Mouse (Mus musculus) megakaryocyte progenitor cell, adult 5-6 weeks (primary cell): Measurements from ENCODE around the gene Ghrhr. TPM values are rescaled to one million over a fixed set of nuclear protein-coding genes. Genes with fewer than 3 reads are reported as not detected.

ENCODE experiments used
- ATAC-seq: replicated peaks from 2 replicates; pipeline ENCODE4 v1.8.0; 2016; ENCODE audit warnings: mild to moderate bottlenecking, moderate TSS enrichment, inconsistent platforms; ENCODE audit not compliant: poor library complexity
- total RNA-seq, 2 experiments: library from RNA; stranded (forward) in 1 of 2; stranded (reverse) in 1 of 2; fragments of 157-497, 149-512 nt in 1 of 2; fragments of 200-1000 nt in 1 of 2; gene quantifications; 2 replicates each; pipeline versions ENCODE4 v1.2.3 to v1.2.4; 2015 to 2017

Gene Ghrhr
- total RNA-seq, 2 experiments from 2014 or later = not detected

DNA sequence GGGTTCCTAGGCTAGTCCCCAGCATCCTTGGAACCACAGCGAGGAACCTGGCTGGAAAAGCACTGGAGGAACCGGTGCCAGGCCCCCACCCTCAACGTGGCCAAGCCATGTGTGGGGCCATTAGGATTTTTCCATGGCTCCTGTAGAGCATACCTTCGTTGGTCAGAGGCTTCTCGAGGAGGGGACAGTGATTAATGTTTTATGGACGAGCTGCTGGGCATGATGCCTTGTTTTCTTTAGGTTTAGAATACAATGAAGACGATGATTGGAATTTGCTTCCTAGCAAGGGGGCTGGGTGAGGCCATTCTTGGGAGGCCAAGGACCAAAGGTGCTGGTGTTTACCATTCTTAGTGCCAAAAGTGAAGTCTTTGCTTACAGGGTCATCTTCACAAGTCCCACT, 24.4 kb upstream of the Ghrhr start:
- no peak for ATAC-seq

DNA sequence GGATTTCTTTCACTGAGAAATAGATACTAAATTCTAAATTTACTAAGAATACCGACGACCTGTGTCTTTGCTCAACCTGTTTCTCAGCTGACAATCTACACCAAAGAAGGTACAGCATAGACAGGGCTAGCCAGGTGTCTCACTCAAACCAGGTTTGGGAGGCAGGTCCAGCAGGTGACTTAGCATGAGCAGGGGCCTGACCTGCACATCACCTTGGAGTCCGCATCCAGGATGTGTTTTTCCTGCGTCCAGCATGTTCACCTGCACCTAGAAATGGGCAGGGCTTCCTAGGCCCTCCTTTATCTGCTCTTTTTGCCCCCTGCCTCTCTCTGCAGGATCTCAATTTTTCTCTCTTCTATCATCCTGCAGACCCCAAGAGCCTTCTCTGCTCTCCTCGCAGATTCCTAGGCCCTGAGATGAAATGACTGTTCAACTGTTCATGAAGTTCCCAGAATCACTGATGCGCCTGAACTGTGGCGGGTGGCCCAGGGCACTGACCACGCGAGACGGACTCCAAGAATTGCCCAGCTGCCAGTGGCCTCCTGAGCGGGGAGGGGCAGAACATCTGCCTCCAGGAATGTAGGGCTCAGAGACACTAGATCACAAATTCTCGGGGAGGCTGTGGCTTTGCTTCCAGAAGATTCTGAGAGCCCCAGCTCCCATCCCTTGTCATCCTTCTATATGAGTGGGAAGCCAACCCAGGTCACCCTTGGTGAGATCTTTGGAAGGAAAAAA, 22.2 kb upstream of the Ghrhr start:
- no peak for ATAC-seq

DNA sequence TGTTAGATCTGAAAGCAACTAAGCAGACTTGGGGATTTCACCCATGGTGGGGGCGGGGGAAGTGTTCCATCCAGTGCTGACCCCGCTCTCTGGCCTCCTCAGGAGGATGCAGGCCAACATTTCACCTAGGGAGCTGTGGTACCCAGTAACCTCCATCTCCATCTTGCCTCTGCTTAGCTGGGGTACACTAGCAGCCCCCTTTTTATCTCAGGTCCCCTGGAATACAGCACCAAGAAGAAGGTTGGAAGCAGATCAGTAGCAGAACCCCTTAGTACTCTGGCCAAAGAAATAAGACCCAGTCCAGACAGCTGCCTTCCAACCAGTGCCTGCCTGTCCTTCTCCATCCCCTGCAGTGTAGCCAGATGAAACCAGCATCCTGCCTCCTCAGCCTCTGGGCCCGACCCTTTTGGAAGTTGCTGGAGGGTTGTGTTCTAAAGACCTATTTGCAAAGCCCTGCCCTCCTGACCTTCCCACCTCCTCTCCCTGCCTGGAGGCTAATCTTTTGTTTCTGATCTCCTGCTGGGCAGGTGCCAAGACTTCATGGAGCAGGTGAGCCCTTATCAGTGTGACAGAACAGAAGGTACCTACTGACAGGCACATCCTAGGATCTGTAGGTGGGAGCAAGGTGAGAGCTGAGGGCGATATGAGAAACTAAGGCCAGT, 21.5 kb upstream of the Ghrhr start:
- no peak for ATAC-seq

DNA sequence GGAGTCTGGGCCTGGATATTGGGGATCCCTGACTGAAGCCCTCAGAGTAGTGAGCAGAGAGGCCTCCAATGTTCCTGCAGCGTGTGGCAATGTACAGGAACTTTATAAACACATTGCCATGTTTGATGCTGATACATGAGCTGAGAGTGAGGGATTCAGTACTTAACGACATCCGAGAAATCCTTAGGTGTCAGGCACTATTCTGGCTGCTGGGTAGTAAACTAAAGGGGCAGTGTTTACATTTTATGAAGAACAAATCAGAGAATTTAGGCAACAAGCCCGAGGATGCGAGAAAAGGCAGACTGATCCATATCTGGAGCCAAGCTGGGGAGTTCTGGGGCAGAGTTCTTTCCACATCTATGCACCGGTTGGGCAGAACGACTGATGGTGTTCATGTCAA, 20.5 kb upstream of the Ghrhr start:
- ATAC-seq = no peak

DNA sequence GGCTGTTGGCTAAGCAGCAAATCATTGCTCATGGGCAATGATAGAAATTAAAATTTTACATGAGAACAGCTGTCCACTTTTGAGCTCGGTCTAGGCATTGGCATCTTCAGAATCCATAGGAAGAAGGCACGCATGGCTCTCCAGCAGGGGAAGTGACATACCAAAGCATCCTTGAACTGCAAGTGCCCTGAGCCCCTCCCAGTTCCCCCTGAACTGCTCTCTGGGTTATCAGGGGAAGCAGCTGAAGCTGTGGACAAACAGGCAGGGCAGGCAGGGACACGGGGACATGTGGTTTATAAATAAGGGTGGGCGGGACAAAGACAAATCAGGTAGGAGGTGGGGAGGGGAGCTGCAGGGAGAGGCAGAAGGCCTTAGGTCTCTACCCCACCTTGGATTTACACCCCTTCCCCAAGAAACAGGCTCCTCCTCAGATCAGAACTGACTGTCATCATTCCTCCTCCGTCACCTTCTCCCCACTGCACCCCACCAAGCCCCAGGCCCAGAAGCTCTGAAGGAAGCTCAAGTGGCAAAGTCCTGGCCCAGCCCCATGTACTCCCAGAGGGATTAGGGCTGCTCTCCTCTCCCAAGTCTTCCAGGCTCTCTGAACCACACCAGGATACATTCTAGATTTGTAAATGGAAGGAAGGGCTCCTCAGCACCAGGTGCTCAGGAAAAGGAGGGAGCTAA, 19.9 kb upstream of the Ghrhr start:
- peak; percentile 63 for ATAC-seq

DNA sequence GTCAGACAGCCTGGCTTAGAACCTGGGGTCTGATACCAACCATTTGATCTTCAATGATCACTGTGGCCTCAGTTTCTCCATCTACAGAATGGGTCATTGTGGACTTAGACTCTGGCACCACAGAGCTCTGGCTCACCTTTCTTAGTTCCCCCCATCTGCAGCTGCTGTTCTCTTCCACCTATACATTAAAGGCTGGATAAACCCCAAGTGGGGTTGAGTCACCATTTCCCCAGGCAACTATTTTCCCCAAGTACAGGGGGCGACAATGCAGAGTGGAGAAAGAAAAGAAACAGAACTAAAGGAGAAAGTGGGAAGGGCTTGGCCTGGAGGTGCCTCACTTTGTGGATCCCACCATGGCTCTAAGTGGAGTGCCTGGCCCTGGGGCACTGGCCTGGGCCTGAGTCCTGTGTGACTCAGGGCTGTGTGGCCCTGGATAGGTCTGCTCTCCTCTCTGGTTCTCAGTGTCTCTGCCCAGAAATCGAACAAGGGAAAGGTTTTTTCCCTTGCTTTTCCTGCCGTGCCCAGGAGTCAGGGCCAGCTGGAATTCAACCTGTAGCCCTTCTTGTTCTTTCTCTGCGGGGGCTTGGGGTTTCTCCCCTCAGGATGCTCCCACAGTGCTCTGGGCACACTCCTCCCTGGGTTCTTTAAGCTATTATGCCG, 19.0 kb upstream of the Ghrhr start:
- no peak for ATAC-seq

DNA sequence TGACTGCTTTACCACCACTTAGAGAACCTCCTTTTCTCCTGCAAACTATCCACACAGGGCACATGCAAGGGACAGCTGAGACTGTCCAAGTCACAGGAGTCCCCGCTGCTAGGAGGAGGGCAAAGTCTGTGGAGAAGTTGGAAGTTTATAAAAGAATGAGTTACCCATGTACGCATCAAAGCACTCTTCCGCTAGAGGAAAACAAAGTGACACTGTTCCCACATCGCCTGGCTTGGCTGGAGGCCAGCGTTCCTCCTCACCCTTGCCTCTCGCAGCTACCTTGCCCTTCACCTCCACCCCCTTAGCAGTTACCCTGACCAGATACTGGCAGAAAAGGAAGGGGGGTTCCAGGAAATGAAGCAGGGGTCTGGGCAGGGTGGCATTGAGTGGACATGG, 18.5 kb upstream of the Ghrhr start:
- ATAC-seq = no peak

DNA sequence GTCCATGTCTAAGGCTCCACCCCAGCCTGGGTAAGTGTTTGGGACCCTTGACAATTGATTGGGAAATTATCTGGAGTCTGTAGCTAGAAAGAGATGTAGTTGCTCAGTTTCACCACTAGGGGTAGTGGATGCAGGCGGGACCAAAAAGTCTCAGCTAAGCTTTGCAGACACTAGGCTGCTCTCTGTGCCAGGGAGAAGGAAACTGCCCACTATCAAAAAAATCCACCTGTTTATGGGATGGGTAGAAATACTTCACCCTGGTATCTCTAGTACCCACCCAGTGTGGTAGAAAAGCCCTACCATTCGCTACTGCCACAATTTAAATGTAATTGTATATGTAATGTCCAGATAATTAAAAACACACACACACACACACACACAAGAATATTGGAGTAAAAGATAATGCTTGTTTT, 17.4 kb upstream of the Ghrhr start:
- ATAC-seq = peak; percentile 82

DNA sequence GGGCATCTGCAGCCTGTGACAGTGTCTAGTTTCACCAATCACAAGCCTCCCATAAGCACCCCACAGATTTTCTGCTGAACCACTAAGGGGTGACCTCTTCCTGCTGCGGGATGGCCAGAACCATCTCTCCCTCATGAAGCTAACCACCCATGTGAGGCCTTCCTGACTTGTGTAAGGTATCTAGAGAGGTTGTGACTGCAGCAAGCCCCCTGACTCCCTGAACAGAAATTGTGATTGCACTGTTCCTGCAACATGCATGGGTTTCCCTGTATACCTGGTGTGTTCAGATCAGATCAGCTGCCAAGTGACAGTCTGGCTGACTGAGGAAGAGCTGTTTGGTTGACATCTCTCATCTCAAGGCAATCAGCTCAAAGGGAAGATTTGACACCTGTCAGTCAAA, 13.4 kb upstream of the Ghrhr start:
- no peak for ATAC-seq

DNA sequence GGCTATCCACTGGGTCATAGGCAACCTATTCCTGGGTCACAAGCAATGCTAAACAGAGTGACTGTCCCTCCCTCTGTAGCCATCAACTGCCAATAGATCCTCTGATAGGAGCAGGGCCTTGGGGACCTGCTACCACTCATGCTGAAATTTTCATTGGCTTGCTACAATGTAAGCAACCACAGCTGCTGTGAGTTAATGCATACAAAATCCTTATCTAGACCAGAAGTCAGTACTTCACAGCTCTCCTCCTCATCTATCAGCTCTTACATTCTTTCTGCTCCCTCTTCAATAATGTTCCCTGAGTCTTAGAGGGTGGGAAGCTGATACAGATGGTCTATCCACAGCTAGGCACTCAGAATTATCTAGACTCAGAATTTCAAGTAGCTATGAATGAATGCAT, 9.0 kb upstream of the Ghrhr start:
- ATAC-seq = peak; percentile 79

DNA sequence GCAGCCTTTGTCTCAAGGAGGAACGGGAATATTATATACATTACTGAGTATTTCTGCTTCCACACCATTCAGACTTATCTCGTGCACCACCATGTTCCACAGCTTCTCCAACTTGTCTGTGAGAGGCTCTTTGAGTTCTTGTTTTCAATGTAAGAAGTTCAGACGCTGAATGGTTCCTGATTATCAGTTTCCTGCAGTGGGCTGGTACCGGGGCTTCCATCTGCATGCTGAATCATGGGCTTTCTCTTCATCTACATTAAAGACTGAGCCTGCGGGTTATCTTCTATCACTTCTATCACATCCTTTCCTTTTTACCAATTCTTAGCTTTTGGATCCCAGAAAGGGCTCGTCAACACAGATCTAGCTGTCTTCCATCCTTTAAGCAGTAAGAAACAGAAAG, 5.3 kb upstream of the Ghrhr start:
- peak; percentile 78 for ATAC-seq

DNA sequence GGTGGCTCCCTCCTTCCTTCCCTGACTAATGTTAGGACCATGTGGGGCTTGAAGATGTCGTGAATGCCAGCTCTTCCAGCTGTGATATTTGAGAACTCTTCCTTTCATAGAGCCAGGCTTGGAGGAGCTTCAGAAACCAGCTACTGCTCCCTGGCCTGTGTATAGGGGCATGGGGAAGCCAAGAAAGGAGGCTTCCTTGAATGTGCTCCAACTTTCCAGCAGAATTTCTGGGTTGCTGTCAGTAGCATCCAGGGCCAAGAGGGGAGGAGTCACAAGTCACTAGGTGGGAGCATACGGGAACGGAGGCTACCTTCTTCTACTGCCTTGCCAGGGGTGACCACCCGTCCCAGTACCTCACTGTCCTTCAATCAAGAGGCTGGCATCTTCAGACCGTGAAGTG, 416 bp downstream of the Ghrhr start:
- no peak for ATAC-seq

DNA sequence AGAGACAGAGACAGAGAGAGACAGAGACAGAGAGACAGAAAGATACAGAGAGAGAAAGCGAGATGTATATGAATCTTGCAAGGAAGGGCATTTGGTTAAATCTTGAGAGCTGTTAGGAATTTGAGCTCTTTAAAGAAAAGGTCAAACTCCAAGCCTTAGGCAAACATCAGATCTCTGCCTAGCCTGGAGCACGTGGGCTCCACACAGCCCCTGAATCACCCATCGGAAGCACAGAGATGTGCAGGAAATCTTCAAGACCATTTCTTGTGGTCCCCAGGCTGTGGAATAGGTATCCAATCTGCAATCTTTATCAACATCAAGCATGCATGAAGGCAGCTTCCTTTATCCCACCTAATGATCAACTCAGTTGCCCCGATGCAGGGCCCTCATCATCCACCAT, 1.4 kb downstream of the Ghrhr start:
- ATAC-seq = no peak

DNA sequence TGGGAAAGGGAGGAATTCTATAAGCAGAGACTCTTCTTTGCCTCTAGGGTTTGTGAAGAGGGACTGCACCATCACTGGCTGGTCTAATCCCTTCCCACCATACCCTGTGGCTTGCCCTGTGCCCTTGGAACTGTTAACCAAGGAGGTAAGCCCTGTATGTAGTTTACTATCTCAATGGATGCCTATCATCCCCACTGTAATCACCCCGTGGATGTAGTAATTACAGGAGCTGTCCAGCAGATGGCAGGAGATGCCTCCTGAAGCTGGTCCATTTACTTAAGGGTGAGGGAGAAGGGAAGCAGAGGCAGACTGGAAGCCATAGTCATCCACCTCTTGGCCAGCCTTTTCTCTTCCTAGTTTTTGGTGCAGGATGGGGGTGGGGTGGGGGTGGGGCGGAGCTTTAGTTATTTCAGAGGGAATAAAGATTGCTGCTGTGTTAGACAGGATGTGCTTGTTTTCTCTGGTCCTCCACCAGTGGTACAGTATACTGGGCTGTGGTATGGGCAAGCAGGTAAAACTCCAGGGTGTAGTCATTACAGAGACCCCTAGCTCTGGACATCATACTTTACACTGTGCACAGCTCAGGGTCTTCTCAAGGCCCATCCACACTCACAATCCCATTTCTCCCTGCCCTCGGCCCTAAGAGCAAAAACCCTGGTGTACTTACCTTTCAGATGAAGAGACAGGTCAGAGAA, 3.7 kb downstream of the Ghrhr start:
- peak; percentile 93 for ATAC-seq

DNA sequence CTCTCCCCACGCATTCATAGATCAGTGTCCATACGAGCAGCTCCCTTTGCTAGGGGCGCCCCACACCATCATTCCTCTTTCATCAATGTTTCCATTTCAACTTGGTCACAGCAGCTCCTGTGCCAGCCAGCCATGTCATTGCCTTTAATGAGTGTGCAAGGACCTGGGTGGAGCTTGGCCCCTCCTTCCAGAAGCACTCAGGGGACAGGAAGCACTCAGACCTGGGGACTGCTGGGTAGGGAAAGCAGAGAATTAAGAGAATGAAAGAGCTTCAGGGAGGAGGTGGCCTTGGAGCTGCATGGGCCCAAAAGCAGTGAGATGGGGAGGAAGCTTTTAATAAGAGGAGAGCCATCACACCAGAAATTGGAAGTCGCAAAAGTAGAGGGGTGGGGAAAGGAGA, 5.9 kb downstream of the Ghrhr start:
- no peak for ATAC-seq

DNA sequence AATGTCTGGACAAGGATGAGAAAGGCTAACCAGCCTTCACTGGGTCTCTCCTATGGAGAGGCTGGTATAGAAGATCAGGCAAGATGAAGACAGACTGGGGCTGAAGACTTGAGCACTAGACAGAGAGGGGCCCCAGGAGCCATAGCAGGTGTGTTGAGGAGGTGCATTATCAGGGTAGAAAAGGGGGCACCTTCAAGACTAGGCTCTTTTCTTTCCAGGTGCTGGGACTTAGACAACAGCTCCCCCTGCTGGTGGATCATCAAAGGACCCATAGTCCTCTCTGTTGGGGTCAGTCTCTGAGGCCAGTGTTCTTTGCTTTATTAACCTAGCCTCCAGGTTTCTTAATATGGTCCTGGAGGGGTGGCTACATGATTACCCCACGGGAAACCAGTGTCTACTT, 7.8 kb downstream of the Ghrhr start:
- peak; percentile 74 for ATAC-seq

DNA sequence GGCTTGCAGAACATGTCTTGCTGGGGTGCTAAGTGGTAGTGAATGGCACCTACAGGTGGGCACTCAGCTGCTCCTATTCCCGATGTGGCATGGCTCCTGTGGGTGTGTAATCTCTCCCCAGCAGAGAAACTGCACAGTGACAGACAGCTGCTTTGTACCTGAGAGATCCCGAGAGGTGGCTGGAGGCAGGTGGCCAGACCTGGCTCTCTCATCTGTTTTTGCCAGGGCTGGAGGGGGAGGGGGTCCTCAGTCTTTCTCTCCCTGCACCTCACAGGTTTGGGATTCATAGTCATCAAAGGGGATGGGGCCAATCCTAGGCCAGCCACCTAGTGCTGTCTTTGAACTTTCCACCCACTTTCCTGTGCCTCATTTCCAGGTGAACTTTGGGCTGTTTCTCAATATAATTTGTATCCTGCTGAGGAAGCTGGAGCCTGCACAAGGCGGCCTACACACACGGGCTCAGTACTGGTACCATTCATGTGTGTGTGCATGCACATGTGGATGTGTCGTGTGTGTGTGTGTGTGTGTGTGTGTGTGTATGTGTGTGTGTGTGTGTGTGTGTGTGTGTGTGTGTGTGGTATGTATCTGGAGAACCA, 8.4 kb downstream of the Ghrhr start:
- ATAC-seq = no peak

DNA sequence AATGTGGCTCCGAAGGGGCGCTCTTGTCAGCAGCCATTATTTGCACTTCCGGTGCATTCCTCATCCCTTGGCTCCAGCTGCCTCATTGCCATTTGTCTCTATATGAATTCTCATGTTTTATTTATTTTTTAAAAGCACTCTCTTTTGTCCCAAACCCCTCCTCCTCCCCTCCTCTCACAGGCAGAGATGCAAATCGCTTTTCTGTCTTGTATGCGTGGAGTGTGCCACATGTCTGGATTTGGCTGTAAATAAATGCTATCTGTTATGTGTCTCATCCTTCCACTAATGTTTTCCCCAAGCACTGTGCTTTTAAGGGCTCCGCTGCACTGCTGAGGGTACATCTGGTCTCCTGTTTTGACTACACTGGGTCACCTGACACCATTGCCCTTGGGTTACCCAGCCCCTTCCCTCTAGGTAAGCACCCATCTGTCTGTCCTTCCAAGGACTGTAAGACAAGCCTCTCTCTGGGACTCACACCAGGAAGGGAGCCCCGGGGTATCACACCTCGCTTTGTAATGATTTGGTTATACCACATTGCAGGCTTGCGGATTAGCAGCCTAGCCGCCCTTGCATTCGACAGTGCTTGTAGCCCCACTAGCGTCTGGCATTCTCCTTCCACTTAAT, 12.6 kb downstream of the Ghrhr start:
- ATAC-seq = no peak

DNA sequence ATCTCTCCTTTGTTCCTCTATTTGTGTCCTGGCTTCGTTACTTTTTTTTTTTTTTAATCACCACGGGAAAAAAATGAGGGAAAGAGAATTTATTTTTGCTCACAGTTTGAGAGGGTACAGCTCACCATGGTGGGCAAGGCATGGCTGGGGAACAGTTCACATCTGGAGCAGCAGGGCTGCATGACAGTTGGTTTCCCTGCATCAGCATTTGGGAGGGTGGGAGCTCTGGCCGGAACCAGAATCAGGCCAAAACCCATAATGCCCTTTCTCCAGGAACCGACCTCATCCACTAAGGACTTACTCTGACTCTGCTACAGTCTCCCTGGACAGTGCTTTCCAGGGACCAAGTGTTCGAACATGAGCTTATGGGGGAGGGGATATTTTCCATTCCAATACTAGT, 13.2 kb downstream of the Ghrhr start:
- ATAC-seq = no peak

DNA sequence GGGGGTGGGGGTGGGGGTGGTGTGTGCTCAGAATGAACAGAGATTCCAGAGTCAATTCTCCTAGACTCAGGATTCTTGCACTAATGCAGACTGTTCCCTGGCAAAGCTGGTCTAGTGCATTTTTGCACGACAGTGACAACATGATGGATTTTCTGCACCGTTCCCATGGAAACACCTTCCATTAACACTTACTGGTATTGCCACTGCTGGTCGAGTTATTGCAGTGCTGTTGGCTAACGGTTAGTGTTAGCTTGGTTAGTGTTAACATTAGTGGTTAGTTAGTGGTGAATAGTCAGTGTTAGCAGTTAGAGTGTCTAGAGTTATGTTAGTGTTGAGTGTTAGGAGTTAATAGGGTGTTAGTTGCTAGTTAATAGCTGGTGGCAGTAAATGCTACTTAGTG, 15.7 kb downstream of the Ghrhr start:
- ATAC-seq = no peak
